Mouse (Mus musculus) thymus, adult 18-20 months (tissue): Measurements from ENCODE around the gene Fiz1.

ENCODE experiments used
- DNase-seq, 2 experiments: peaks; one replicate each; pipeline ENCODE4 v3.0.0; 2022; ENCODE audit warnings: mixed read lengths in 2 of 2

Gene Fiz1

GRCm38 (mm10) chr7:4996934-4997333, 17.6 kb downstream of the Fiz1 start:
- DNase-seq, result no peak

GRCm38 (mm10) chr7:4996003-4996895, 18.2 kb downstream of the Fiz1 start, which contains the start of gene Zfp579:
Gene Zfp579 (minus strand): TSS chr7:4996158.
- peak; percentile 73 to 78 for DNase-seq

DNA sequence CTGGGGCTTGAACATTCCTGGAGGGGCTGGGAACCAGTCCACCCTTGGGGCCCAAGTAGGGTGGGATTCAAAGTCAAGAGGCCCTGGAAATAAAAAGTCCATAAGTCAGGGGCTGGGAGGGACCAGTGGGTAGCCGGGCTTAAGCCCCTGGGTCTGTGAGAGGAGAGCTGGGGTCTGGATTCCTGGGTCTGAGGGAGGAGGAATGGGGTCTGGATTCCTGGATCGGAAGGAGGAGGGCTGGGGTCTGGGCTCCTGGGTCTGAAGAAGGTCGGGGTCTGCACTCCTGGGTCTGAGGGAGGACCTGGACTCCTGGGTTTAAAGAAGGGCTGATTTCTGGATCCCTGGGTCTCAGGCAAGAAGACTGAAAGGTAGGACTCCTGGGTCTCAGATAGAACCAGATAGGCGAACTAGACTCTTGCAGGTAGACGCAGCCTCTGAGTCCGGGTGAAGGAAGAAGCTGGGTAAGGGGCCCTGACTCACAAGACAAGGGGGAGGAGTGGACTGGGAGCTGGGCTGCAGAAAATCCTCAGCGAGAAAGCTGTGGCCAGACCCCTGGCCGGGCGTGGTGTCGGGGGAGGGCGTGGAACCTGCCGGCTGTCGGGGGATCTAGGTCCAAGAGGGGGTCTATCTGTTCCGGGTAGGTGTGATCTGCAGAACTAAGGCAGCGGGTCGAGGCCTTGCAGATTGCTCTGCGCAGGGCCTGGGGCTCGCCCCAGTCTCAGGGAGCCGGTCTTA, 19.1 kb downstream of the Fiz1 start:
- peak in 1 of 2 experiments; percentile 5 for DNase-seq

DNA sequence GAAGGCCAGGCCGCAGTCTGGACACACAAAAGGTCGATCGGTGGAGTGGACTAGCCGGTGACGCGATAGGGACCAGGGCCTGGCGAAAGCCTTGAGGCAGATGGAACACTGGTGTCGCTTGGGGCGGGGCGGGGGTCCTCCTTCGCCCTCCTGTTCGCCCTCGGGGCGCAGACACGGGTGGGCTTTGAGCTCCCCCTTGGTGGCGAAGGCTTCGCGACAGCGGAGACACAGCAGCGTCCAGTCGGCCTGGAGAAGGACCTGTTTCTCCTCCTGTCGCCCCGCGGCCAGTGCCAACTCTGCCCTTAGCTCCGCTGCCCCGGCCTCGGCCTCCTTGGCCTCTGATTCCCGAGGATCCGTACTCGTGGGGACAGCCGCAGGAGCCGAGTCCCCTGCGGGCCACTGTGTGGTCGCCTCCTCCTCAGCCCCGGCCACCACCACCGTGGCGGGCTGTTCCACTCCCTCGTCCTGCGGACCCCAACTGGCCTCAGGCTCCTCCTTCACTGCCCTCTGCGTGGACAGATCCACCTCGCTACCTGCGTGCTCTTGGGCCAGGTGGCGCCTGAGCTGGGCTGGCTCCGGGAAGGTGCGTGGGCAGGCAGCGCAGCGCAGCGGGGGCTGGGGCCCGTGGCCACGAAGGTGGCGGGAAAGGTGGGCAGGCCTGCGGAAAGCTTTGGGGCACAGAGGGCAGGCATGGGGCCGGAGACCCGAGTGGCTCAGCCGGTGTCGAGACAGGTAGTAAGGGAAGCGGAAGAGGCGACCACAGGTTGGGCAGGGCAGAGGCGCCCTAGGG, 20.3 kb downstream of the Fiz1 start:
- DNase-seq, result peak in 1 of 2 experiments; percentile 10

DNA sequence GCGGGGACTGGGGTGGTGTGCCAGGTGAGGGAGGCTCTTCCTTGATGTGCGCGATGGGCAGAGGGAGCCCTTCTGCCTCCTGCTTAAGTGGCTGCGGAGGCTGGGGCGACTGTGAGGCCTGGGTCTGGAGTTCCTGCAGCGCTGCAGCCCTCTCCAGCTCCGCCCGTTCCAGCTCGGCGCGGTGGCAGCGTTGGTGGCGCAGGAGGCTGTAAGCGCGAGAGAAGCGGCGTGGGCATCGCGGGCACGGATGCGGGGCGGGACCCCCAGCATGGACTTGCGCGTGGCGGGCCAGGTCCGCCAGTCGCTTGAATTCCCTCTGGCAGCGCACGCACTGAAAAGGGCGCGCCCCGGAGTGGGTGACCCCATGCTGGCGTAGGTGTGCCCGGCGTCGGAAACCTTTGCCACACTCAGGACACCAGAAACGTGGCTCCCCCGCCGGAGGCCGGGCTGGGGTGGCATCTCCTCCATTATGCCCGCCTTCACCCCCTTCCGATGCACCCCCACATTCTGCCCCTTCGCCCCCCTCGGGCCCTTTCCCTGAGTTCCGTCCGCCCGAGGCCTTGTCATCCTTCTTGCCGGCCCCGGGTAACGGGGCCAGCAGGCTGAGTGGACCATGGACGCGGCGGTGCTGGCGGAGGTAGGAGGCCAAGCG, 21.0 kb downstream of the Fiz1 start:
- DNase-seq, result no peak

- no peak for DNase-seq
These were observed 26.2 kb downstream of the Fiz1 start for GRCm38 (mm10) chr7:4988250-4988649.

DNA sequence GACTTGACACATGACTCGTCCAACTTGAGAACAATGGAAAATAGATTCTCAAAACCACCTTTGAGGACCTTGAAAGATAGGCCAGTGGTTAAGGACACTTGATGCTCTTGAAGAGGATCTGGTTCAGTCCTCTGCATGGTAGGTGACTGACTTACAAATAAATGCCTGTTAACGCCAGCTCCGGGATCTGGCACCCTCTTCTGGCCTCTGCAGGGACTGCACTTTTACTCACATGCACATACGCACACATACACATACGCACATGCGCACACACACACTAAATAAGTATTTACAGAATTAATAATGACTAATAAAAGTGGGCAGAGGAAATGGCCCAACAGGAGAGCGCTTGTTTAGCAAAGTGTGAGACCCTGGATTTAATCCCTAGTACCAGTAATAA, 37.7 kb downstream of the Fiz1 start:
- DNase-seq, result no peak

GRCm38 (mm10) chr7:4975455-4975854, 39.0 kb downstream of the Fiz1 start:
- no peak for DNase-seq

- DNase-seq, result no peak
These were observed 42.0 kb downstream of the Fiz1 start for GRCm38 (mm10) chr7:4972321-4973047.

GRCm38 (mm10) chr7:4971710-4972109, 42.8 kb downstream of the Fiz1 start:
- DNase-seq, result no peak

DNA sequence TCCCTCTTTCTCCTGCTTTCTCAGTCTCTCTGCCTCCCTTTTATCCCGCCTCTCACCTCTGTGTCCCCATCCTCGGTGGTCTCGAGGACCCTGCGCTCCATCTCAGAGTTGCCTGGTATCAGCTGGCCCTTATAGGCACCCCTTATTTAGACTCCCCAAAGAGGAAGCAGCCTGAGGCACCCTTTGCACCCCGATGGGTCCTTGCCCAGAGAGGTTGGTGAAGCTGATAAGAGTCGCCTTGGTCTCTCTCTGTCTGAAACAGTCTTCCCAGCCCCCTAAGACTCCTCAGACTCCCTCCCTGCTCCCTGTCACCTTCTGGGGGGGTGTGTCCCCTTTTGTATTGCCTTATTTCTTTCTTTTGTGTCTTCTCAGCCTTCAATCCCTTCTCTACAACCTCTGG, 43.4 kb downstream of the Fiz1 start, which contains the start of gene Sbk3:
TSS of gene Sbk3 (minus strand) at position 101 of the 400 bp plus-strand sequence.
- DNase-seq, result no peak

- no peak for DNase-seq
These were observed 49.5 kb downstream of the Fiz1 start for GRCm38 (mm10) chr7:4964988-4965387.

- peak; percentile 67 to 68 for DNase-seq
These were observed 50.2 kb downstream of the Fiz1 start, which contains the start of gene Sbk2 for GRCm38 (mm10) chr7:4964272-4964671. Gene Sbk2 (minus strand): TSS chr7:4964406.

DNA sequence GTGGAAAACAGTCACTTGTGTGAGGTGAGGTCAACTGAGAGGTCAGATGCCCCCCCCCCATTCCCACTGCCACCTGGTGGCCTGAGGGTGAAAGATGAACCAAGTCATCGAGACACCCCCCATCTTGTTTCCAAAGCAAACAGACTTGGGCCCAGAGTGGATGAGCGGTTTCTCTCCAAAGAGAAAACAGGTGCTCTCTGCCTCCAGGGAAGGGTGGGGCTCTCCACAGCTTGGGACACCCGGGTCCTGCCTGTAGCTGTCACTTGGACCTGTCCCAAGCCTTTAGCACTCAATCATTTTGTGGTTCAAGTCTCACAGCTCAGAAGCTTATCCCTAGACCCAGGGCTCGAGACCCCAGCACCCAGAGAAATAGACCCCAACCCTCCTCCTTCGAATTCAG, 51.0 kb downstream of the Fiz1 start:
- no peak for DNase-seq

GRCm38 (mm10) chr7:4957361-4957760, 57.1 kb downstream of the Fiz1 start:
- no peak for DNase-seq
